Mouse (Mus musculus) neutrophil, adult 5-6 weeks (primary cell): ENCODE data around the gene Uba7. TPM values are rescaled to one million over a fixed set of nuclear protein-coding genes. Genes with fewer than 3 reads are reported as not detected.

Source experiments
- ATAC-seq: fragments of 151-379, 151-347 bp; 2 replicates; pipeline ENCODE4 v1.8.0; 2017; ENCODE audit warnings: mild to moderate bottlenecking, moderate TSS enrichment; ENCODE audit not compliant: insufficient number of reproducible peaks, poor library complexity, low FRiP score, severe bottlenecking; ENCODE audit errors: extremely low read depth
- total RNA-seq: library from RNA; stranded (forward); fragments of 200-1000 nt; gene quantifications from 2 replicates; pipeline ENCODE4 v1.2.3, GENCODE M21; 2017

Gene Uba7
- 177 and 211 TPM in 2 replicates for total RNA-seq

DNA sequence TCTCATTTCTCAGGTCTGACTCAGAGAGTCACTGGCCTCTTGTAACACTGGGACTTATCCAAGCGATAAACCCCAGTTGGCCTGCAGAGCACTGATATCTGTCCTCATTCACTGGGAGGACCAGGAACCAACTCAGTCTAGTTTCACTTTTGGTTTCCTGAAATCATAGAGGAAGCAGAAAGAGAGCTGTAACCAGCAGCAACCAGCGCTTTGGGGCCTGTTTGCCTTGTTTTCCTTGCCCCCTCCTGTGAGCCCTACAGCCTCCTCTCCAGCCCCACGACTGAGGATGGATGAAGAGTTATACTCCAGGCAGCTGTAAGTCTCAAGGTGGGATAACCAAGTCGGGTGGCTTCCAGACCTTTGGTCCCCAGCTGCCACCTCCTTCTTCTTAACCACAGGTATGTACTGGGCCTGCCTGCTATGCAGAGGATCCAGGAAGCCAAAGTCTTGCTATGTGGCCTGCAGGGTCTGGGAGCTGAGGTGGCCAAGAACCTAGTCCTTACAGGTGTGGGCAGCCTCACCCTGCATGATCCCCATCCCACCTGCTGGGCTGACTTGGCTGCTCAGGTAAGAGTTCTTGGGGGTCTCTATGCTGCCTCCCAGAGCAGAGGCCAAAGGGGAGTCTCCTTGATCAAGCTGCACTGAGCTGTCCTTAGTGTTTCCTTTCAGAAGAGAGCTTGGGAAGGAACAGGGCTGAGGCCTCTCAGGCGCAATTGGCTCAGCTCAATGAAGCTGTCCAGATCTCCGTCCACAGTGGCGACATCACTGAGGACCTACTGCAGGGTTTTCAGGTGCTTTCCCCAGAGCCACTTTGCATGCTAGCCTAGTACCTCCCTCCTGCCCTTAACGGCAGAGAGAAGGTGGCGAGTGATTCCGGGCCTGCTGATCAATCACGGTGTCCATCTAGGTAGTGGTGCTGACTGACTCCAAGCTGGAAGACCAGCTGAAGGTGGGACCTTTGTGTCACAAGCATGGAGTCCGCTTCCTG lies at the start of gene Uba7:
Uba7 (plus strand) TSS at position 107 of the 988 bp plus-strand sequence.
- ATAC-seq = peak; percentile 77

DNA sequence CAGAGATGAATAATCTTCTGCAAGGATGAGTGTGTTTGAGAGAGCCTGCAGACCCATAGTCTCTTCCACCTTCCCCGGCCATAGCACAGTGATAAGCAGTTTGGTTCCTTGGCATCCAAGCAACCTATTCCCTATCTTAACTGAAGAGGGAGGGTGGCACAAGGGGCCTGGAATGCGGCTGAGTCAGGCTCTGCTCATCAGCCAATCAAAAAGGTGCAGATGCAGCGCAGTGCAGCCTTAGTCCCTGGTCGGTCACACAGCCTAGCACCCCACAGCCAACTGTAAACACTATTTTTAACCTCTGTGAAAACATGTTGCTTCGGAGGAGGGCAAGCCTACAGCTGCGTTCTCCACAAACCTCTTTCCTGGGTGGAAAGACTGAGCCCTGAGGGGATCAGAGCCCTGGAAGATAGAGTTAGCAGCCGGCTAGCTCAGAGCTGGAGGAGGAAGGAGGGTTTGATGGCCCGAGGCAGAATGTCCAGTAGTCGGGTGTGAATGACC lies 48.3 kb upstream of the Uba7 start:
- ATAC-seq = no peak

DNA sequence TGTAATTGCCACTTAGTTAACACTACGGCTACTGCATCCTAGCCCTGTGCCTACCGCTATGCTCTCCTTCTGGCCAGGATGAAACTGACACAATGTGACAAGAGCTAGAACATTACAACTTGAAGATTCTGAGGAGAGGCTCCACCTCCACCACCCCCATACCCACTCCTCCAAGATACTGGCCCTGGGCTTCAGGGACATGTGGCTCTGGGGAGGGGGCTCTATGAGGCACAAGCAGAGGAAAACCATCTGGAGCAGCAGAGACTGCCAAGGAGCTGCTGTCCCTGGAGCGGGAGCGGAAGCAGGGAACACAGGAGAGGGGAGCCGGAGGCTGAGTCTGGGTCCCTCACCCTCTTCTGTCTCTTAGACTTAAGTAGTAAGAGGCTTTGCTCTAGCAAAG lies 47.6 kb upstream of the Uba7 start:
- ATAC-seq = no peak

DNA sequence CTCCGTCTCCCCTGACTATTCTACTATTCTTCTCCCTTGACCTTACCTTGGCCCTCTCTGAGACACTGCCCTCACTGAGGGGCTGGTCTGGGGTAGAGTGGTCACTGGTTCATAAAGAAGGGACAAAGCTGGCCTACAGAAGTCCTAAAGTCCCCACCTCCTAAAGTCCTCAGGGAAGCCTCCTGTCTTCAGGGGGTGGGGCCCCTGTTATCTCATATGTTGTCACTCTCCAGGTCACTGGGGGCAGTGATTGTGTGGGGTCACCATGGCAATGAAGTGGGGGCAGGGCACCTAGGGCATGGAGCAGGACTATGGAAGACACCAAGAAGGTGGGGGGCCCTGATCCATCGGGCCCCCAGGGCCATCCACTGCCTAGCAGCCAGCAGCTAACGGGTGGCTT lies 47.1 kb upstream of the Uba7 start, which contains the start of gene Actl11:
Actl11 (plus strand) TSS at position 301 of the 400 bp plus-strand sequence.
- ATAC-seq = no peak

- no peak for ATAC-seq
Observed at GRCm38 (mm10) chr9:107932221-107932620, 43.1 kb upstream of the Uba7 start.

- ATAC-seq = no peak
Observed at GRCm38 (mm10) chr9:107934146-107934545, 41.2 kb upstream of the Uba7 start.

DNA sequence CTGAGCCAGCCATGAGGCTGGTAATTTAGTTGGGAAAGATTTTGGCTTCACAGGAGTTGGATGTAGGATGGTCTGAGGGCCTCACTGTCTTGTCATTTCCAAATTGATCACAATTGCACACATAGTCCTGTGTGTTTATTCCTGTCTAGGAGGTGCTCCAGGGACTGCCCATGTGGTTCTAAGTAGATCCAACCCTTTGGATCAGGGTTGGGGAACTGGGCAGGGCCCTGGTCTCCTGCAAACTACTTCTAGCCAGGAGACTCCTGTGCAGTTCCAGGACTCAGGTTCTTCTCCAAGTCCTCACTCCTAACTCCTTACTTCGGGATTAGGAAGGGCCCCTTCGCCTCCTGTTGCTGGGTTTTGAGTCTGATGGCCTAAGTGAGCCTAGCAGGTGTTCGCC lies 39.9 kb upstream of the Uba7 start, which contains the start of gene Camkv:
Camkv (plus strand) TSS at position 301 of the 400 bp plus-strand sequence.
- no peak for ATAC-seq

GRCm38 (mm10) chr9:107935790-107936214 lies 39.5 kb upstream of the Uba7 start:
- no peak; the same call in 1 of the 2 replicates for ATAC-seq

- no peak for ATAC-seq
Observed at GRCm38 (mm10) chr9:107936215-107936822, 39.0 kb upstream of the Uba7 start.

GRCm38 (mm10) chr9:107936831-107937230 lies 38.5 kb upstream of the Uba7 start:
- ATAC-seq = no peak

DNA sequence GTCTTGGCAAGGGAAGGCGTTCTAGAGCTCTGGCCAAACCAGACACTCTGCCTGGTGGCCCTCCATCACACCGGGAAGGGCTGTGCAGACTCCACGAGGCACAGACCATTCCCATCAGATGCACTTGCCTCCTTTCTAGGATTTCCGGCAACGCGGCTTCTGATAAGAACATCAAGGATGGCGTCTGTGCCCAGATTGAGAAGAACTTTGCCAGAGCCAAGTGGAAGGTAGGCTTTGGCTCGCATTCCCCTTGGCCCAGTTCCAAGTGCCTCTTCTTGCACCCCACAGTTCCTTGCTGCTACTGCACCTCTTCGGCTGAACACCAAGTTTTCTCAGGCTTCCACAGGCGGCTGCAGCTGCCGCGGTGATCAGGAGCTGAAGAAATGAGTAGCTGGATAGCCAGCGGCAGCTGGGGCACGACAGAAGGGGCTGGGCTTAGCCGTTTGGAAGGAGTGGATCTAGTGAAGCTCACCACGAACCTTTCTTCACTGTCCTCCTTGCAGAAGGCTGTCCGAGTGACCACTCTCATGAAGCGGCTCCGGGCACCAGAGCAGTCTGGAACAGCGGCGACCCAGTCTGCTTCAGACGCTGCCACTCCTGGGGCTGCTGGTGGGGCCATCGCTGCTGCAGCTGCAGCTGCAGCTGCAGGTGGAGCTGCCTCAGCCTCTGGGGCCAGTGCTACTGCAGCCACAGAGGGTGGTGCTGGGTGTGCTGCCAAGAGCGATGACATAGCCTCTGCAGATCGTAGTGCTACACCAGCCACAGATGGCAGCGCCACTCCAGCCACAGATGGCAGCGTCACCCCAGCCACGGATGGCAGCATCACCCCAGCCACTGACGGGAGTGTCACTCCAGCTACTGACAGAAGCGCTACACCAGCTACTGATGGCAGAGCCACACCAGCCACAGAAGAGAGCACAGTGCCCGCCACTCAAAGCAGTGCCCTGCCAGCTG lies 27.8 kb upstream of the Uba7 start:
- ATAC-seq = no peak

GRCm38 (mm10) chr9:107949184-107949921 lies 26.0 kb upstream of the Uba7 start:
- ATAC-seq = no peak

DNA sequence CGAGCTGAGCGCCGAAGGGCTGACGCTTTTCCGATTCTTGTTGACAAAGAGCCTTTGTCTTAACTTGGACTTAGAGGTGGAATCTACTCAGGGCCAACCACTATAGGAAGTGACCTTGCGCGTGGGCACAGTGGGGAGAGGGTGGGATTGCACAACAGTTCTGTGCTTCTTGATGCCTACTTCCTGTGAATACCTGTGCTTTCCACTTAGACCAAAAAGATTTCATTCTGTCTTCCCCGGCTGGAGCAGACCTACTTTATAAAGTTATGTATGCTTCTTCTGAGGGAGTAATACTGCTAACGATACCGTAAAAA lies 25.4 kb upstream of the Uba7 start, which contains the start of gene Traip:
Traip (plus strand) TSS at position 215 of the 314 bp plus-strand sequence.
- ATAC-seq = no peak

GRCm38 (mm10) chr9:107950460-107951355 lies 24.6 kb upstream of the Uba7 start:
- ATAC-seq = peak; percentile 79

DNA sequence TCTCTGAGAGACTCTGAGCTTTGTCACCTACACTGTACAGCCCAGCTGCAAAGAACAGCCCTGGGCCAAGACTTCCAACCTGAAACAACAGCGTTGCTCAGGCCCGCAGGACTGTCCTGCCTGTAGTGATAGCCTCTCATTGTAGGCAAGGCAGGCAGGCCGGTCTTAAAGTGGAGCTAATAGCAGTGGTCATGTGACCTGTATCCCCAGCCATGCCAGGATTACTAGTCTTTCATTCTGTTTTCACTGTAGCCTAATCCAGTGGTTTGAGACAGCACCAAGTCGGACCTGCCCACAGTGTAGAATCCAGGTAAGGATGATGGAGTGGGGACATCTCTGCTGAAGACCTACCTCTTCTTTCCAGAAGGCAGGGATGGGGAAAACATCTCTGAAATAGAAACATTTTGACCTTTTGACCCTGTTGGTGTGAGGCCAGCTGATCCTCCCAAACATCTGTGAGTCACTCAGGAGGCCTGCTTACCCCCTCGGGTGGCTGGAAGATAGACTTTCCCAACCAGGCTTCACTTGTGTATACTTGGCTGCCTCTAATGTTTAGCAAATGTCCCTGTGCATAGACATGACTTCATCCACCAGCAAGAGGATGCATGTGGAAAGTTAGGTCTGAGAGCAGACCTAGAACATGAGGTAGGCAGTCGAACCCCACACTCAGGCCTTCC lies 19.6 kb upstream of the Uba7 start:
- ATAC-seq = no peak

GRCm38 (mm10) chr9:107957141-107957540 lies 18.2 kb upstream of the Uba7 start:
- ATAC-seq = no peak

GRCm38 (mm10) chr9:107959896-107960295 lies 15.4 kb upstream of the Uba7 start:
- ATAC-seq = no peak
